Mouse (Mus musculus) kidney, postnatal 0 days (tissue): ENCODE results near the gene Kctd17. TPM values are rescaled to one million over a fixed set of nuclear protein-coding genes. Genes with fewer than 3 reads are reported as not detected.

Experiments
- ATAC-seq: fragments of 200-750 bp; cut with Nextera tagmentation; replicated peaks from 2 replicates; pipeline ENCODE4 v1.8.0; 2017; ENCODE audit warnings: low read depth, moderate number of reproducible peaks, moderate TSS enrichment, moderate library complexity; ENCODE audit not compliant: low FRiP score
- DNase-seq: peaks from one replicate; pipeline ENCODE4 v3.0.0-alpha.2; 2016; ENCODE audit warnings: low spot score
- H3K27ac ChIP-seq: fragments of 300-500 bp; sonication (generic); 2 replicates; pipeline ENCODE4 v1.5.1; 2014; ENCODE audit warnings: mild to moderate bottlenecking
- H3K27me3 ChIP-seq: fragments of 300-500 bp; sonication (generic); 2 replicates; pipeline ENCODE4 v1.6.1; 2014; ENCODE audit warnings: low read length, mixed read lengths; ENCODE audit not compliant: insufficient read depth
- H3K36me3 ChIP-seq: fragments of 300-500 bp; sonication (generic); 2 replicates; pipeline ENCODE4 v1.6.1; 2014; ENCODE audit warnings: low read length, mixed read lengths; ENCODE audit not compliant: insufficient read depth
- H3K4me1 ChIP-seq: fragments of 300-500 bp; sonication (generic); replicated peaks from 2 replicates; pipeline ENCODE4 v1.6.1; 2014; ENCODE audit warnings: antibody characterized with exemption, low read length, mixed read lengths; ENCODE audit not compliant: insufficient read depth
- H3K4me2 ChIP-seq: fragments of 300-500 bp; sonication (generic); 2 replicates; pipeline ENCODE4 v1.6.1; 2014; ENCODE audit warnings: mild to moderate bottlenecking, low read length, moderate library complexity, mixed read lengths
- H3K4me3 ChIP-seq: fragments of 300-500 bp; sonication (generic); replicated peaks from 2 replicates; pipeline ENCODE4 v1.5.1; 2014; ENCODE audit warnings: low read depth, low read length
- H3K9ac ChIP-seq: fragments of 300-500 bp; sonication (generic); 2 replicates; pipeline ENCODE4 v1.6.1; 2014; ENCODE audit warnings: low read depth, low read length
- H3K9me3 ChIP-seq: fragments of 300-500 bp; sonication (generic); replicated peaks from 2 replicates; pipeline ENCODE4 v1.6.1; 2016; ENCODE audit warnings: low read length, inconsistent platforms, mixed read lengths
- CTCF ChIP-seq: IDR thresholded peaks from 2 replicates; pipeline ENCODE4 v1.5.1; 2016; ENCODE audit warnings: antibody characterized with exemption, low read depth, mild to moderate bottlenecking, moderate library complexity
- WGBS: fragments of 180-500 bp; shearing (Covaris S2); extraction: QIAGEN DNeasy Blood & Tissue Kit; methylation state at CpG from one replicate; pipeline ENCODE4 v1.1.7; 2014; 5-methylcytosine and 5-hydroxymethylcytosine counted together
- polyA plus RNA-seq: library from polyadenylated mRNA; unstranded; fragments of >200 nt; fragmentation: Nextera tagmentation; extraction: Ambion mirVana; gene quantifications from 2 replicates; pipeline ENCODE4 v1.2.1, GENCODE M21; 2015

The Kctd17 gene
- polyA plus RNA-seq, 1 experiment from 2014 or later, result 47.8 TPM

- DNase-seq (peak; percentile 77), ATAC-seq (no peak)
- peak; percentile 79 for TF ChIP-seq CTCF
- no peak overlapping the region for H3K27ac ChIP-seq
- H3K4me2 ChIP-seq, result no peak overlapping the region
- H3K4me1 ChIP-seq, result peaks cover 24% of the 10 kb centered on the region
- no peak overlapping the region for H3K4me3 ChIP-seq
- 31% methylated on average over 6 of the region's 6 CpGs for WGBS
- H3K9ac ChIP-seq, result no peak overlapping the region
- no peaks in the 10 kb centered on the region for H3K9me3 ChIP-seq
- no peaks in the 10 kb centered on the region for H3K27me3 ChIP-seq
- H3K36me3 ChIP-seq, result peaks cover 14% of the 10 kb centered on the region; the same call in 1 of the 2 replicates
These were observed 6.6 kb downstream of the Kctd17 start for GRCm38 (mm10) chr15:78434896-78435520.

- no peaks in the 10 kb centered on the region for H3K9me3 ChIP-seq
- WGBS, result 63% methylated on average over 11 of the region's 11 CpGs
- no peak for DNase-seq
- no peak for TF ChIP-seq CTCF
- no peak overlapping the region for H3K4me2 ChIP-seq
- H3K27me3 ChIP-seq, result no peaks in the 10 kb centered on the region
- H3K9ac ChIP-seq, result no peak overlapping the region
- no peak overlapping the region for H3K27ac ChIP-seq
- H3K4me1 ChIP-seq, result peaks cover 20% of the 10 kb centered on the region
- no peak overlapping the region for H3K4me3 ChIP-seq
- ATAC-seq, result no peak
- peaks cover 14% of the 10 kb centered on the region; the same call in 1 of the 2 replicates for H3K36me3 ChIP-seq
These were observed 7.3 kb downstream of the Kctd17 start for GRCm38 (mm10) chr15:78435681-78436080.

DNA sequence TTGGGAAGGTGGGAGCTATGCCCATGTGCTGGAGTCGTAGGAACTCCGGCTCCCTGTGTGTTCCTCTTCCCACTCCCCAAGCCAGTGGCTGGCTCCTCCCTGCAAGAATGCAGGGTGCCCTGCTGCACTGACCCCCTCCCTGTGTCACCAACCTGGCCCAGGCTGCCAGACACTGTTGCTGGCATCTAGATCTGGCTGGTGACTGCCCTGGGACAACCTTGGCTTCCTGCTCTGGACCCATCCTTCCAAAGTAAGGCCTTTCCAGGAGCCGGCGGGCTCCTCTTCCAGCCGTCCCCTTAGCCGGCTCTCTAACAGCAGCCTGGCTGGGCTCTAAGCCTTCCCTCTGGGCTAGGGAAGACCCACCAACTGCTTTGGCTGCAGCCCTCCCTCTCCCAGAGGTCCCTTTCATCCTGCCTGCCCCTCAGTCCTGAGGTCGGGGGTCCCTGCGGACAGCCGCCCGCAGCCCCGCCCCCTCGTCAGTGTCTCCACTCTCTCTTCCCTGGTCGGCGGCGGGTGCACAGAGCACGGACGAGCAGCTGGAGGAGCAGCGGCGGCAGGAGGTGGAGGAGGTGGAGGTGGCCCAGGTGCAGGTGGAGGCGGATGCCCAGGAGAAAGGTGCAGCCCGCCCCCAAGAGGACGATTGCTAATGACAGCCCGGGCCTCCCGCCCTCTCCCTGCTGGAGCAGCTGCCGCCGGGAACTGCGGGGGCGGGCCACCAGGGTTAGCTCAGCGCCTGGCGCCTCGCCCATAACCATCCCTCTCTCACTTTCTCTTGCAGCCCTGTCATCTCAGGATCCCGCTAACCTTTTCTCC lies 8.2 kb downstream of the Kctd17 start:
- Histone ChIP-seq H3K27me3 (no peaks in the 10 kb centered on the region), H3K4me2 (peak overlapping the region; percentile 64), H3K27ac (peak overlapping the region; percentile 36; the same call in 1 of the 2 replicates), H3K9me3 (no peaks in the 10 kb centered on the region), H3K36me3 (peaks cover 14% of the 10 kb centered on the region; the same call in 1 of the 2 replicates), H3K9ac (peak overlapping the region; percentile 49; the same call in 1 of the 2 replicates), H3K4me3 (0 out of 2 replicates have a peak overlapping the region, but pooled peaks have one; percentile 6), H3K4me1 (peaks cover 15% of the 10 kb centered on the region)
- DNase-seq (peak; percentile 94), ATAC-seq (peak; percentile 50)
- 7% methylated on average over 28 of the region's 32 CpGs for WGBS
- peak; percentile 61 for TF ChIP-seq CTCF

GRCm38 (mm10) chr15:78437237-78438017 lies 9.1 kb downstream of the Kctd17 start:
- ATAC-seq (peak; percentile 9; the same call in 1 of the 2 replicates), DNase-seq (no peak)
- Histone ChIP-seq H3K4me1 (peaks cover 15% of the 10 kb centered on the region), H3K9ac (peak overlapping the region; percentile 49; the same call in 1 of the 2 replicates), H3K27ac (peak overlapping the region; percentile 61), H3K4me3 (0 out of 2 replicates have a peak overlapping the region, but pooled peaks have one; percentile 6), H3K9me3 (no peaks in the 10 kb centered on the region), H3K4me2 (peak overlapping the region; percentile 64), H3K36me3 (0 out of 2 replicates have a peak, but pooled peaks cover 9% of the 10 kb centered on the region), H3K27me3 (no peaks in the 10 kb centered on the region)
- WGBS, result 23% methylated on average over 22 of the region's 23 CpGs
- TF ChIP-seq CTCF, result no peak

- H3K9me3 ChIP-seq, result no peaks in the 10 kb centered on the region
- H3K9ac ChIP-seq, result no peak overlapping the region
- no peak overlapping the region for H3K4me3 ChIP-seq
- WGBS, result 56% methylated on average over 4 of the region's 4 CpGs
- DNase-seq (no peak), ATAC-seq (no peak)
- no peak overlapping the region for H3K4me2 ChIP-seq
- H3K4me1 ChIP-seq, result peaks cover 15% of the 10 kb centered on the region
- no peaks in the 10 kb centered on the region for H3K27me3 ChIP-seq
- 0 out of 2 replicates have a peak, but pooled peaks cover 9% of the 10 kb centered on the region for H3K36me3 ChIP-seq
- H3K27ac ChIP-seq, result no peak overlapping the region
- no peak for TF ChIP-seq CTCF
These were observed 9.6 kb downstream of the Kctd17 start for GRCm38 (mm10) chr15:78438018-78438394.

DNA sequence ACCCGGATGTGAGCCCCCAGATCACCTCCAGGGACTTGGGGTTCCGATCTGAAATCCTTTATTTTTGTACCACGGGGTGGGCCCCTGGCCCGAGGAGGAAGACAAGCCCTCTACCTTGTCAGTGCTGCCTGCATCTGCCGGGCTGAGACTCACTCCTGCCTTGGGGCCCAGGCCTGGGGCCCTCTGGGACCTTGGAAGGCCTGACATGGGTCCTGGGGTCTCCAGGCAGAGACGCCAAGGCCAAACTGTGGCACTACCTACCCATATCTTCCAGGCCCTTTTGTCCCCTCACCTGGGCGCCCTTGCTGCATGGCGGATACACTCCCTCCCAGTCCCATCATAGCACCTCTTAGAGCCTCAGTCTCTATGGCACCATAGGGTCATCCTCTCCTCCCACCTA lies 10.1 kb downstream of the Kctd17 start:
- DNase-seq, result no peak
- Histone ChIP-seq H3K4me1 (peaks cover 15% of the 10 kb centered on the region), H3K4me3 (no peak overlapping the region), H3K36me3 (0 out of 2 replicates have a peak, but pooled peaks cover 8% of the 10 kb centered on the region), H3K4me2 (no peak overlapping the region), H3K9ac (no peak overlapping the region), H3K27ac (no peak overlapping the region), H3K9me3 (no peaks in the 10 kb centered on the region), H3K27me3 (no peaks in the 10 kb centered on the region)
- TF ChIP-seq CTCF, result no peak
- ATAC-seq, result no peak
- 52% methylated on average over 8 of the region's 8 CpGs for WGBS
